Mouse (Mus musculus) kidney, adult 2 months (tissue): ENCODE results near the gene Zfp821.

Experiments
- CTCF ChIP-seq: fragments of 200-500 bp; conservative IDR thresholded peaks from 2 replicates; pipeline ENCODE4 v1.5.1; 2011; ENCODE audit warnings: low read depth, mild to moderate bottlenecking, control low read depth, low read length, moderate library complexity, mixed read lengths; ENCODE audit not compliant: insufficient read depth, insufficient read length
- POLR2A ChIP-seq: fragments of 200-500 bp; IDR thresholded peaks from one replicate; pipeline ENCODE4 v1.6.1; 2011; ENCODE audit warnings: low read depth, low read length, control low read depth

DNA sequence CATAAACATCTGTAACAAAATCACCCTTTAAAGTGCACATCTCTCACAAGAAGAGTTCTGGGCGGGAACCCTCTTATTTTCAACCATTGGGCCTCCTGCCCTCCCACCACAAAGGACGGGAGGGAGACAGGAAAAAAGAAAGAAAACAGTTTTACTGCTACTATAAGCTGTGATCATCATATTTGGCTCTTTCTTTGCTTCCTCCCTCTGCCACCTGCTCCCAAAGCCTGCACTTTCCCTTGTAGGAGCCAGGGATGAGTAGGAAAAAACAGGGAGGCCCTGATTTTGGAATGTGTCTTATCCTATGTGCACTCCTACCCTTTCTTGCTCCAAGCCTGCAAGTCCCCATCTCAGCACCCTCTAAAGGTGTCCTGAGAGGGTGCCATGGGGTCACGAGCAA, 25.7 kb downstream of the Zfp821 start:
- TF ChIP-seq CTCF: no peak
- no peak for TF ChIP-seq POLR2A
